In genomic region chr5:116208741-116209368, GRCm38 (mm10) we compare ENCODE assay signal across 11 mouse cellular contexts.
A peak's percentile ranks its signal among the peaks of the same experiment; 100 is the strongest.
DNase-seq lines count a peak whose midpoint lies in the region; ATAC-seq and TF ChIP-seq lines count a peak whose summit lies in the region.
"Had no signal": no experiment of that assay in that cellular context is flagged by ENCODE, and none has a peak within 500 bp of the region (broad histone marks: within the 10 kb centered on the region; RNA-seq: fewer than 3 reads in every experiment).

No protein-coding gene starts in this region.

- DNase-seq in cerebellum, postnatal 10 days, result peak; percentile 39
- DNase-seq in cerebellum, postnatal 36 days, result no peak
- peak; percentile 85 for DNase-seq in forebrain, postnatal 0 days
- peak; percentile 41 to 75 for DNase-seq in left cerebral cortex, postnatal 14 days (ENCODE audit: low spot score in 2 of 2)
- peak; percentile 90 for DNase-seq in retina, embryonic 14.5 days (ENCODE audit: low spot score)
- DNase-seq in adrenal gland, postnatal 4 days (ENCODE audit: low spot score in 2 of 2), result no peak
- DNase-seq in kidney, adult 8-10 months, result no peak
- DNase-seq in heart, adult 9 months (ENCODE audit: low spot score in 2 of 2), result no peak
- DNase-seq: cerebellum, adult 11-12 months; kidney, adult 9 months had no signal

- no peak overlapping the region for H3K4me3 ChIP-seq in forebrain, postnatal 0 days (ENCODE audit: low read depth, low read length)

- WGBS in forebrain, postnatal 0 days, result 6% methylated on average over 16 of the region's 16 CpGs

- no peak for TF ChIP-seq CTCF in forebrain, postnatal 0 days (IDR thresholded peaks at IDR 0.05; ENCODE audit: low read depth)

- H3K36me3 ChIP-seq in forebrain, postnatal 0 days (ENCODE audit: insufficient read depth), result no peaks in the 10 kb centered on the region

- peak overlapping the region; percentile 24; the same call in 1 of the 2 replicates for H3K4me2 ChIP-seq in forebrain, postnatal 0 days (ENCODE audit: low read depth)

- no peak overlapping the region for H3K9ac ChIP-seq in forebrain, postnatal 0 days
- H3K9ac ChIP-seq: liver, embryonic 14.5 days had no signal

- peak; percentile 94 for ATAC-seq in forebrain, postnatal 0 days

- peaks cover 2% of the 10 kb centered on the region; the same call in 1 of the 2 replicates for H3K4me1 ChIP-seq in forebrain, postnatal 0 days (ENCODE audit: insufficient read depth)

- H3K27ac ChIP-seq in forebrain, postnatal 0 days (ENCODE audit: low read depth, low read length), result peak overlapping the region; percentile 76
- H3K27ac ChIP-seq: liver, embryonic 14.5 days had no signal

- H3K27me3 ChIP-seq in forebrain, postnatal 0 days (ENCODE audit: insufficient read depth, low read length), result no peaks in the 10 kb centered on the region

- H3K9me3 ChIP-seq in forebrain, postnatal 0 days (ENCODE audit: low read length), result no peaks in the 10 kb centered on the region

- intact Hi-C loops in left cerebral cortex, postnatal 14 days (cut with DNase I), result no loop called here

Comparison
In these comparisons a context has a peak if more than half of its experiments do, and no peak if none do; other contexts are left out.
1. DNase-seq: peak in cerebellum, postnatal 10 days (2 of 2), forebrain, postnatal 0 days (single experiment), left cerebral cortex, postnatal 14 days (2 of 2) and retina, embryonic 14.5 days (single experiment); none in cerebellum, postnatal 36 days (0 of 2), adrenal gland, postnatal 4 days (0 of 2), kidney, adult 8-10 months (0 of 2) and heart, adult 9 months (0 of 2).